Mouse (Mus musculus) cerebellum, adult (tissue): ENCODE data around the gene Rpl6.

Experiments used
- ATAC-seq: cut with Nextera tagmentation; 2 replicates; pipeline ENCODE4 v1.9.2; 2017; ENCODE audit warnings: mild to moderate bottlenecking, moderate library complexity, mixed read lengths; ENCODE audit not compliant: insufficient number of reproducible peaks, low FRiP score, low TSS enrichment

Gene Rpl6

DNA sequence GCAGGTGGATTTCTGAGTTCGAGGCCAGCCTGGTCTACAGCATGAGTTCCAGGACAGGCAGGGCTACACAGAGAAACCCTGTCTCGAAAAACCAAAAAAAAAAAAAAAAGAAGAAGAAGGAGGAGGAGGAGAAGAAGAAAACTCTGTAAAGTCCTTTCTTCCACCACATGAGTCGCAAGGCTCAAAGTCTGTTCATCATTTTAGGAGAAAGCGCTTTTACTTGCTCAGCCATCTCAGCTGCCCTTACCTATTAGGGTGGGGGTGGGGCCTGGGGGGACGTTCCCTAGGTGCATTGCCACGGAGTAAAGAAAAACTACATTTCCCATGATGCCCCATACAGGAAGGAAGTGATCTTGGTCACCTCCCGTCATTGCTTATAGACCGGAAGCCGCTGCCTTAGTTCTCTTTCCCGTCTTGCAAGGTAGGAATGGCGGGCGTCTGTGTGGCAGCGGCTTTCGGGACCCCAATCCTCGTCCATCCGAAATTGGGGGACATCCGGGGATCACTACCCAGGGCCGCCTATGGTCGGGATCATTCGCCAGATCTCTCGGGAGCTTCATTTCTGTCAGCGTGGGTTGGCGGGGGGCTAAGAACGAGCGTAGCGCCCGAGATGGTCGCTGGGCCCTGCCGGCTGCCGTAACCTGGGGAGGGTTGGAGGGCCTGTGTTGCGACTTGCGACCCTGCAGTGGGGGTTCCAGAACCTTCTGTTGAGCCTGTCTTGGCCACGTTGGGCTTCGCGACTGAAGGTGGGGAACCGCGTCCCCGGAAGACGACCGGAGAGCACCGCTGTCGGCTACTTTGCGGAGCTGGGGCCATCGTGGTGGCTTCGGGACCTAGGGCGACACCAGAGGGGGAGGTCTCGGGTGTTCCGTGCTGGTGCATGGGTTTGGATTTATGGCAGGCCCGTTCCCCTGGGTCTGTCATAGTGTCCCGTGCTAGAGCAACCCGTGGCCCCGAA lies at the start of gene Rpl6:
Gene Rpl6 (plus strand): TSS at position 350 of the 958 bp plus-strand sequence.
- peak; percentile 92; the same call in 1 of the 2 replicates for ATAC-seq

DNA sequence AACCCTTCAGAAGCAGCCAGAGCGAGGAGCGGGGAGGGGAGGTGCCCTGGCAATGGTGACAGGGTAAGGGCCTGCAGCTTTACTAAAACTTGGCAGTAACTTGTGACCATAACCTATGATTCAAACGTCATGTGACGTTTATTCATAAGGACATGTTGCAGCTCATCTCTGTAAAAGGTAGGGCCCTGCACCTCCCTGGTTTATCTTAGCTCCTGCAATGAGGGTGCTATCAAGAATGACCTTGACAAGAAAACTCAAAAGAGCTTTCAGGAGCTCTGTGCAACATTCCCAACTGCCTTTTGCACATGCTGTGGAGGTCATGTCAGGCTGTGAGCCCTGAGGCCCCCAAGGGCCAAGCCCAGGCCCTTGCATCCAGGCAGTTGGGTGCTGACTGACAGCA lies 48.2 kb upstream of the Rpl6 start:
- ATAC-seq, result no peak

DNA sequence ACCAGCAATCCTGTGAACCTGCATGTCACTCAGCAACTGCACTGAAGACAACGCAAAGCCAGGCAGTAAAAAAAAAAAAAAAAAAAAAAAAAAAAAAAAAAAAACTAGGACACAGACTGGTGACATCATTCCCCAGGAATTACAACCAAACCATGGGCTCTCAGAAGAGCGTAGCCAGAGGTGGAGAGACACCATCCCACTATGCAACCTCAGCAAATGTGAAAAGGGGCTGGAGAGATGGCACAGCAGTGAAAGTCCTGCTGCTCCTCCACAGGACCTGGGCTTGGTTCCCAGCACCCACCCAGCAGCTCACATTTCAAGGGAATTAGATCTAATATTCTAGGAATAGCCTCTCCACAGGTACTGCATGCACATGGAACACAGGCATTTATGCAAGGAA lies 47.3 kb upstream of the Rpl6 start:
- ATAC-seq, result no peak

DNA sequence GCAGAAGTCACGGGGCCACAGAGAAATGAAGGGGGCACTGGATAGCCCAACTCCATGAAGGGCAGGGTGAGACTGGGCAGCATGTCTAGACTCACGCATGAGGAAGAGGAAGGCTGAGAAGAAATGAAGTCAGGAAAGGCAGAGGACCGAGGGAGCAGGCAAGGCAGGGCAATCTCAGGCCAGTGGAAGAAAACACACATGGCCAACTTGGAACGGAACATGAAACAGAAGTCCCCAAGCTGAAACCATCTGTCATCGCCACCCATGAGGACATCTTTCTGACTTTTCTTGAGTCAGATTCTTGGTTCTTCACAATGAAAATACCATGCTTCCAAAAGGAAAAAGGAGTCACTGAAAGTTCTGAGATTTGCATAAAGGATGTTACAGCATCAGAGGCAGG lies 46.8 kb upstream of the Rpl6 start:
- peak; percentile 31; the same call in 1 of the 2 replicates for ATAC-seq

DNA sequence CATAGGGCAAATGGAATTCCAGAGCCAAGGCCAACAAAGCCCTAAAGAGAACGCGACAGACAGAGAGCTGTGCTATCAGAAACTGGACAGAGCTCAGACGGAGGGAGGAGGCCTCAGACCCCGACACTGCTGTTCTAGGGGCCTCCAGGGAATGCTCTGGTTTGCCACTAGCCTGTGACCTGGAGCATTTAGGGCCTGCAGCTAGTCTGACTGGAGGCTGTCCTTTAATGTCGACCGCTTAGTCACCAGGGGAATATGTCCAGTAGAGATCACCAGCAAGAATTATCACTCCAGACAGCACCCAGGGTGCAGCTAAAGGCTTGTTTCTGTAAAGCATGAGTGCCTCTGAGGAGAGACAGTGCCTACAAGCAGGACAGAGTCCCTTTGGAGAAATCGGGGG lies 45.3 kb upstream of the Rpl6 start:
- no peak for ATAC-seq

DNA sequence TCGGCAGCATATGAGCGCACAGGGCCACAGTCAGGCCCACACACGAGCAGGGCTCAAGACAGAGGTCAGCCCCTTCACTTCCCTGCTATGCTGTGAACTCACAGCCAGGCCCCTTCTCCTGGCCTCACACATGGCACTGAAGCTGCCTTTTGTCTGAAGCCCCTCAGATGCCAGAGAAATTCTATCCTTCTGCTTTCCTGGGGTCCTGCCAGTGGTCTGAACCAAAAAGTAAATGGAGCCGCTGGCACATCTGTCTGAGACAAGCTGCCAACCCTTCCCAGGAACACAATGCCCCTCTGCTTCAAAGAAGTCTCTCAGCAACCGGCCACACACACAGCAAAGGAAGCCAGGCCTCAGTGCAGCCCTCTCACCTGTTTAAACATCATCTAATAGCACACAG lies 42.0 kb upstream of the Rpl6 start:
- ATAC-seq, result no peak

DNA sequence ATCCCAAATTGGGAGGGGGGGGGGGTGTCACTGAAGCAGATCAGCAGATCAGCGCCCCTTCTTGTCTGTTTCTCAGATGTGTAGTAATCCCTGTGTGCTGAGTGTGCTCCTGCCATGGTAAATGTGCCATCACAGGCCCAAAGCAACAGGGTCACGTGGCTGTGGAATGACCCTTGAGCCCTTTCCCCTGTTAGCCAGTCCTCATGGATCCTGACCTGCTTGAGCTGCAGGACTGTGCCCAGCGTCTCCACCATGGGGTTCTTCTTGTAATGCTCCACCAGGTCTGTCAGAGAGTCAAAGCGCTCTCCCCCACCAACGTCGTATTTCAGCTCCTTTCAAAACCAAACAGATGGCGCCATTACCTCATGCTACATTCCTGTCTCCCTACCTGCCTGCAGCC lies 41.4 kb upstream of the Rpl6 start:
- ATAC-seq, result no peak

DNA sequence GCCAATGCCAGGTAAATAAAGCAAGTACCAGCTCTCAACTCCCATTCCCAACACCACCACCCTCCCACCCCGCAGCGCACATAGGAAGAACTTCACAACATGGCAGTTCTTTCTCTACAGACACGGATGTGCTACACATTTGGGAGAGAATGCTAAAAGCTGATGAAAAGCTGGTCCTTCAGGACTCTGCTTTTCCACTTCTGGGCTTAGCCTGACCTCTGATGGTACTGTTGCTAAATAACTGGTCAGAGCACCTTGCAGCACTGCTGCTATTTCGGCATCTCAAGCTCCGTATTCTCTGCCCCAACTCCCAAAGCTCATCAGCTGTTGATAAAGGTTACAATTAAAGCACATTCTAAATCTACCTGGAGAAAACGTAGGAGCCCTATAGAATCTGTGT lies 37.4 kb upstream of the Rpl6 start:
- ATAC-seq, result no peak

DNA sequence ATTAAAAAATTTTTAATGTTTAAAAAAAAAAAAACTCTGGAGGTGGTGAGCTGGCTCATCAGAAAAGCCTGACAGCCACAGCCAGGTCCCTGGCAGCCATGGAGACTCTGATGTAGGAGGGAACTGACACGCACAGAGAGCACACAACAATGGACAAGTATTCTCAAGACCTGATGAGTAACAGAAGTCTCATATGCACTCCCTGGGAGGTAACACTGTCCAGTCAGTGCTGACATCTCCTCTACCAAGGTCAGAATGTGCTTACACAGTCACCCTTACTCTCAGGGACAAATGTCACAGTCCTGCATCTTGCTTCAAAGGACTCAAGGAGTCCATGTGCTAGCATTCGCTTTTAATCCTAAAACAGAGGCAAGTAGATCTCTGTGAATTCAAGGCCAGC lies 34.7 kb upstream of the Rpl6 start:
- no peak for ATAC-seq

DNA sequence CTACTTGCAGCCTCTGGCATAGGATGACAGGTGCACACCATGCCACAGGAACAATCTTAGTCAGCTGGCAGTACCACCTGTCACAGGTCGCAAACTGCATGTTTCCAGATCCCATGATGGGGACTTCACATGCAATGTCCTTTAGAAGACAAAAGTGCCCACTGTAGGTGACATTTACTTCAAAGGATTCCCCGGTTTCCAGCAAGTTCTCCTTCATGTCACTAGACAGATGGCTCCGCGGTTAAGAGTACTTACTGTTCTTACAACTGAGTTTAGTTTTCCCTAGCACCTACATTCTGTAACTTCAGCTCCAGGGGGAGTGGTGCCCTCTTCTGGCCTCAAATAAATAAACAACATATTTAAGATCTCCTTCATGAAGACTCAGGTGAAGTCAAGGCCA lies 31.4 kb upstream of the Rpl6 start:
- no peak; the same call in 1 of the 2 replicates for ATAC-seq

DNA sequence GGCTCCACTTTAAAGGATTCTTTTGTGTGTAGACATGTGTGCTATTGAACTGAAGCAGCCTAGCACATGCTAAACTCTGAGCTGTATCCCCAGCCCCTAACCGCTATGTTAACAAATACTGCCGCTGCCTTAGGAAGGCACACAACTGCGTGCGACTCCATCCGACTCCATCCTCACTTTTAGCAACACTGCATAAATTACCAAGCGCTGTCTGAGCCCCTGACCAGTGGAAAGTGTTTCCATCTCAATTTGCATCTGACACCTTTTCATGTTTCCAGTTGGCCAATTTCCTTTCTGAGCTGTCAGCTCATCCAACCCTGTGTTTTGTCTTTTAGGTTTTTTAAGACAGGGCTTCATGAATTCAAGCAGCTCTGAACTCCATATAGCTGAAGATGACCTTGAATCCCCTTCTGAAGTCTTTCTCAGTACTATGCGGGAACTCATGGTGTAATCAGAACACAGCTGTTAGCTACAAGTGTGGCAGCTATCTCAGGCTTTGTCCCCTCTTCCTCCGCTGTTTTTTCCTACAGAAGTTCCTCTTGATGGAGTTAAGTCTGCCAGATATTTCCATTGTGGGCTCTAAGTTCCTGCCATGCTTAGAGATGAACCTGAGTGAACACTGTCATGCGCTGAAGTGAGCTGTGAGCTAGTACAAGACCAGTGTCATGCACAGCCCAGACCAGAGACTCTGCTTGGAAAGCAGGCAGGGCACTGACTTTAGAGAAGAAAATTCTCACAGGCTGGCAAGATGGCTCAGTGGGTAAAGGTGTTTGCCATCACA lies 25.0 kb upstream of the Rpl6 start:
- ATAC-seq, result no peak

DNA sequence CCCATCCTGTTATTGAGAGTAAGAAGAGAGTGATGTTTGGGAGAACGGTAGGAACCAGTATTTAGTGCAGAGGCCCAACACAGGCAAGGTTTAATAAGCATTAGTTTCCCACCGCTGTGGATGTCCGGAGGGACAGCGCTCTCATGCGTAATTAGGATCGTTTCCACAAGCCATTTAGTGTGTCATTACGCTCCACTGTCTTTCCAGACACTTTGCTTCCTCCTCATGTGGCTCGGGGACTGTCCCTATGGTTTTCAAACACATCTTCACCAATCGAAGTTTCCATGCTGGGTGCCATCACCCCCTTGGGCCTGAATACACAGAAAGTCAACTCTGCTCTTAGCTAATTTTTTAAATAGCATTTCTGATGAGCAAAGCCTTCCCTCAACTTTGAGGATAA lies 21.0 kb upstream of the Rpl6 start:
- ATAC-seq, result no peak

DNA sequence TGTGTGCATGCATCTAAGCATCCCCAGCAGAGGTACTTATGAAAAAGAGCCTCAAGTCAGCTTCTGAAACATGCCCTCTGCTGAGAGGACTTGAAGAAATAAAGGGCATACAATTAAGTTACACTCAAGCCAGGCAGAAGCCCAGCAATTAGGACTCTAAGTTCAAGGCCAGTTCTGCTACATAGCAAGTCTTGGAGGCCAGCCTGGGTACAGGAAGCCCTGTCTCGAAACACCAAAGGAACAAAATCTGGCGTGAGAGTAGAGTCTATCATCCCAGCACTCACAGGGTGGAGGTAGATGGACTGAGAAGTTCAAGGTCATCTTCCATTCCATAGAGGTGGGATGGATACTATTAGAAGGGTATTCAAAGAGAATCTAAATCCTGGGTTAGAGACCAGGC lies 19.9 kb upstream of the Rpl6 start:
- ATAC-seq, result no peak

DNA sequence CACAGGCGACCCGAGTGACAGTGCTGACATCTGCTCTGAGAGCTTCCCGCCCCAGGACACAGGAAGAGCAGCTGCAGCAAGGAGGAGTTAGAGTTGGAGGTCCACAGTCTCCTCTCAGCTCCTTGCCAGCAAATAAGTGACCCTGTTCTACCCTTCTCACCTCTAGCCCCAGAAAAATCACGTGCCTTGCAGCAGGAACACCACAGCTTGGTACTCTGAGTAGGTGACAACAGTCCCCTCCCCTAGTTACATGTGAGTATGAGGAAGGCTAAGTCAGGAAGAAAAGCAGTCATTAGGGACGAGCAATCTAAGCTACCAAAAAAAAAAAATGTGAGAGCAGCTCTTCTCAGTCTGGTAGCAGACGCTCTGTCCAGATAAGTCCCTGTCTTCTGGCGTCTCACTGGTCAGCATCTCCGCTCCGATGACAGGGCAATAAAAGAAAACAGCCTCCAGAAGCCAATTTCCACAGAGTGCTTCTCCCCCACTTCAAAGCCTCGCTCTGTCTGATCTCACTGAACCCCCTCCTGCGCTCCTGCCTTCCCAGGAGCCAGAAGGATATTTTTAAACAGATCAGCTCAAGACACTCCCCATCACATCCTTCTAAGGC lies 19.2 kb upstream of the Rpl6 start:
- ATAC-seq, result no peak

DNA sequence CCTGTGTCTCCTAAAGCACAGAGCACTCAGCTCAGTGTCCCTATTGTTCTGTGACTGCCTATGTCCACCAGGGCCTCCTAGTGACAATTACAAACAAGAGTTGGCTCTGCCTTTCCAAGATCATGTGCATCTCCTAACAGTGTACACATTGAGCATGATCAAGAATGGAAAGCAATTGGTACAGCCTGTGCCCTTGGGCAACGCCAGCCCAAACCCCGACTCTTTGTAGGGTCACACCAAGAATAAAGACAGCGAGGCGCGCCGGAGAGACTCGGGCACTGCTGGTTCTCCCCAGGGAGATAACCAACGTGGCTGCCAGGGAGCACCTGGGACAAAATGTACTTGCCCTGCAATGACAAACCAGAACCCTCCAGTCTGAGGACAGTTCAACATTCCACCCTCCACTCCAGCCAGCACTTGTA lies 16.7 kb upstream of the Rpl6 start:
- ATAC-seq, result no peak

DNA sequence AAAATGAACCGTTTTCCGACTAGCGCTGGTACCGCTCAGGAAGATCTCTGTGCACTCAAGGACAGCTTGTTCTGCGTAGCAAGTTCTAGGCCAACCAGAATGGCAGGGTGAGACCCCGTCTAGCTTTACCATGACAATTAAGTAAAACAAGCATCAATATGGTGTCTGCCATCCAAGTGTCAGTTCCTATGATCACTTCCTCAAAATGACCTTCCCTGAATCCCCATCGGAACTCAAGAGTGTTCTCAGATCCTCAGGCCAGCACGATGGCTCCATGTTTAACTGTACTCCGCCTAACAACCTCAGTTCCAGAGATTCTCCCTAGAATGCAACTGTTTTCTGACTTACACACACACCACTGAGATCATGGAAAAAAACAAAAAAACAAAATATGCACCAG lies 16.0 kb upstream of the Rpl6 start:
- ATAC-seq, result no peak

DNA sequence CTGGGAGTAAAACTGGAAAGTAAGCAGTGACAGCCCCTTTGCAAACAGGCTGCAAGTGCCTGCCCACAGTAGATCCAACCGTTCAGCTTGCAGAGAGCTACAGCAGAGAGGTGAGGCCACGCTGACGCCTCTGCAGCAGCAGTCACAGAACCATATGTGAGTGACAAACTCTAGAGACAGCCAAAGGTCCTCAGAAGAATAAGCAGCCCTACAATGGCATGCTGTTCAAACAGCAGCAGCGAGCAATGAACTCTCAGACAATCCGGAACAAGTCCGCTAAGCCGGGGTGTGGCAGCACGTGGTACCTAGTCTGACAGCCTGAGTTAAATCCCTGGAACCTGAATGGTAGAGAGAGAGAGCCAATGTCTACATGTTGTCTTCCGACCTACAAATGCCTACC lies 15.1 kb upstream of the Rpl6 start:
- no peak for ATAC-seq

DNA sequence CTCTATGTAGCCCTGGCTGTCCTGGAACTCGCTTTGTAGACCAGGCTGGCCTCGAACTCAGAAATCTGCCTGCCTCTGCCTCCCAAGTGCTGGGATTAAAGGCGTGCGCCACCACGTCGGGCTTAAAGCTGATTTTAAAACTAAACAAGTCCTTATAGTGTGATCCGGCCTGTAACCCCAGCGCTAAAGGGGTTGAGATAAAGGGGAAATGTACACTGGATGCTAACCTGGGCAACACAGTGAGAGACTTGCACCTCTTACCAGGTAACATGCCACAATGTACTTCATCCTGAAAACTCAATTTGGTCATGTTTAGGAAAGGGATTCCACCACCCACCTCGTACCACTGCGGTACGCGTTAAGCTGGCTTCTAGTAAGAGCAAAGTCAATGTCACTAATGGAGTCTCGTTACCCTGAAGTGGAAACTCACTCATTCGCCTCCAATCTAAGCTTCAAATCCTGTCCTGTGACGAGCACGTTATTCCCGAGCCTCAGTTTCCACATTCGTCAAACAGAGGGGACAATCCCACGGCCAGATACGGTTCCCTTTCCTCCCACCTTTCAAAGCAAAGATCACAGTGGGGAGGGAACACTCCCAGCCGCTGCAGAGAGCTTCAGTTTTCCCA lies 14.0 kb upstream of the Rpl6 start:
- ATAC-seq, result no peak

DNA sequence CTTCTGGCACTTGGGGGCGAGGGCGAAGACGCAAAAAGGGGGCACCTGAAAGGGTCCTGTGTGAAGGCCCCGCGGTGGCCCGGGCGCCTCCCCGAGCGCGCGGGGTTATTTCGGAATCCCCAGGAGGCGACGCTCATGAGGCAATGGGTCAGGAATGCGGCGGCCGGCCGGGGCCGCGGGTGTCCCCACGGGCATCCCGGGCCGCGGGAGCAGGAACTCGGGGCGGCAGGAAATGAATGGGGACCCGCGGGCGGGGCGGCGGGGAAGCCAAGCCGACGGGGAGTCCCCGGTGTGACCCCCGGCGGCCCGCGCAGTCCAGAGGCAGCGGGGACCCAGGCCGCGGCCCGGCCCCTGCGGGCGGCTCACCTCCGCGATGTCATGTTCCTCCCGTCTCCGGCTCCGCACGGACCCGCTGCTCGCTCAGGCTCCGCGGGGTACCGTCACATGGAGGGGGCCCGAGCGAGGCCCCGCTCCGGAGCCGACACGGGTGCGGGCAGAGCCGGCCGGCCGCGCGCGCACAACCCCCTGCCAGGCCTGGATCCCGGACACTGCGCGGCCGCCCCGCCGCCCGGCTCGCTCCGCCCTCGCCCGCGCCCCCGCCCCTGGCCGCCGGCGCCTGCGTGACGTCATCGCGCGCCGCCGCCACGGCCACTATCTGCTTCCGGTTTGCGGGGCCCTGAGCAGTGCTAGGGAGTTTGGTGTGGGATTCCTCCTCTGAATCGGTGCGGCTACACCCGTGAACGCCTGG lies 13.3 kb upstream of the Rpl6 start, which contains the start of gene Ptpn11:
Gene Ptpn11 (minus strand): TSS at position 562 of the 748 bp plus-strand sequence.
- ATAC-seq, result peak; percentile 67; the same call in 1 of the 2 replicates

DNA sequence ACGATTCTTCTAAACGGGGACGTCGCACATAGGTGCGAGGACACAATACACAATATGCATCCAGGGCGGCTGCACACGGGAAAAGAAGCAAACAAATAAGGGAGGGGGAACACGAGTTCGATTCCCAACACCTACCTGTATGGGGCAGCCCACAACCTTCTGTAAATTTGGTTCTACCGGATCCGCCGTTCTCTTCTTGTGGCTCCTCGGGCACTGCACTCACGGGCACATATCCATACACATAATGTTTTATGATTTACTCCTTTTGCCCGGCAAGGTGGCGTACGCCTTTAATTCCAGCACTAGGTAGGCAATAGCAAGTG lies 12.7 kb upstream of the Rpl6 start:
- ATAC-seq, result no peak
